Mouse (Mus musculus): ENCODE data around the gene Slc5a8. TPM values are rescaled to one million over a fixed set of nuclear protein-coding genes. Genes with fewer than 3 reads are reported as not detected.

Slc5a8 gene
- polyA plus RNA-seq, 1 experiment from 2014 or later, result 0.06 TPM

Other genes starting within 250 kb of the Slc5a8 start
- not detected in 2 replicates for gene Spic, start 201.0 kb upstream of the Slc5a8 start, polyA plus RNA-seq (2016; fragmentation: Nextera tagmentation; extraction: Ambion mirVana)
- 135 and 145 TPM in 2 replicates for gene Arl1, start 155.1 kb upstream of the Slc5a8 start, polyA plus RNA-seq (2016; fragmentation: Nextera tagmentation; extraction: Ambion mirVana)
- 18.7 and 19.7 TPM in 2 replicates for gene Utp20, start 59.2 kb upstream of the Slc5a8 start, polyA plus RNA-seq (2016; fragmentation: Nextera tagmentation; extraction: Ambion mirVana)